Mouse (Mus musculus) stomach, postnatal 0 days (tissue): ENCODE data around the gene Scp2d1. TPM values are rescaled to one million over a fixed set of nuclear protein-coding genes. Genes with fewer than 3 reads are reported as not detected.

Experiments
- ATAC-seq: fragments of 200-750 bp; cut with Nextera tagmentation; 2 replicates; pipeline ENCODE4 v1.8.0; 2017; ENCODE audit not compliant: low FRiP score, low TSS enrichment
- DNase-seq: peaks from one replicate; pipeline ENCODE4 v3.0.0-alpha.2; 2016; ENCODE audit warnings: low spot score
- H3K27ac ChIP-seq: fragments of 300-500 bp; sonication (generic); replicated peaks from 2 replicates; pipeline ENCODE4 v1.5.1; 2014; ENCODE audit warnings: mild to moderate bottlenecking, control low read depth
- H3K27me3 ChIP-seq: fragments of 300-500 bp; sonication (generic); 2 replicates; pipeline ENCODE4 v1.6.1; 2014; ENCODE audit warnings: low read length; ENCODE audit not compliant: control insufficient read depth, insufficient read depth
- H3K36me3 ChIP-seq: fragments of 300-500 bp; sonication (generic); 2 replicates; pipeline ENCODE4 v1.6.1; 2014; ENCODE audit warnings: low read length, mixed read lengths; ENCODE audit not compliant: control insufficient read depth, insufficient read depth
- H3K4me1 ChIP-seq: fragments of 300-500 bp; sonication (generic); replicated peaks from 2 replicates; pipeline ENCODE4 v1.6.1; 2014; ENCODE audit warnings: antibody characterized with exemption; ENCODE audit not compliant: control insufficient read depth, insufficient read depth
- H3K4me2 ChIP-seq: fragments of 300-500 bp; sonication (generic); replicated peaks from 2 replicates; pipeline ENCODE4 v1.6.1; 2014; ENCODE audit warnings: low read depth, mild to moderate bottlenecking, control low read depth, moderate library complexity
- H3K4me3 ChIP-seq: fragments of 300-500 bp; sonication (generic); 2 replicates; pipeline ENCODE4 v1.5.1; 2014; ENCODE audit warnings: low read depth, low read length, control low read depth
- H3K9ac ChIP-seq: fragments of 300-500 bp; sonication (generic); 2 replicates; pipeline ENCODE4 v1.6.1; 2014; ENCODE audit warnings: mild to moderate bottlenecking, low read length, control low read depth, mixed read lengths
- H3K9me3 ChIP-seq: fragments of 300-500 bp; sonication (generic); 2 replicates; pipeline ENCODE4 v1.6.1; 2016; ENCODE audit warnings: low read length; ENCODE audit not compliant: control insufficient read depth
- CTCF ChIP-seq: IDR thresholded peaks from 2 replicates; pipeline ENCODE4 v1.5.1; 2016; ENCODE audit warnings: antibody characterized with exemption, low read depth, mild to moderate bottlenecking, moderate library complexity
- EP300 ChIP-seq: optimal IDR thresholded peaks from 2 replicates; pipeline ENCODE3; 2016; ENCODE audit warnings: antibody characterized with exemption
- whole genome bisulfite sequencing: fragments of 180-500 bp; shearing (Covaris S2); extraction: QIAGEN DNeasy Blood & Tissue Kit; methylation state at CpG from one replicate; pipeline ENCODE4 v1.1.7; 2014; 5-methylcytosine and 5-hydroxymethylcytosine counted together
- polyA plus RNA-seq: library from polyadenylated mRNA; unstranded; fragments of >200 nt; fragmentation: Nextera tagmentation; extraction: Ambion mirVana; gene quantifications from 2 replicates; pipeline ENCODE4 v1.2.1, GENCODE M21; 2015

Scp2d1 gene
- polyA plus RNA-seq, 1 experiment from 2014 or later = not detected

GRCm38 (mm10) chr2:144782481-144782880 is 41.0 kb upstream of the Scp2d1 start:
- TF ChIP-seq EP300 (no peak), CTCF (no peak)
- Histone ChIP-seq H3K9me3 (no peaks in the 10 kb centered on the region), H3K27ac (no peak overlapping the region), H3K4me2 (no peak overlapping the region), H3K4me3 (no peak overlapping the region), H3K4me1 (no peaks in the 10 kb centered on the region), H3K9ac (no peak overlapping the region), H3K27me3 (no peaks in the 10 kb centered on the region), H3K36me3 (no peaks in the 10 kb centered on the region)
- 56% methylated on average over 4 of the region's 4 CpGs for WGBS
- DNase-seq (no peak), ATAC-seq (no peak)

GRCm38 (mm10) chr2:144783190-144783589 is 40.3 kb upstream of the Scp2d1 start:
- TF ChIP-seq EP300 = no peak
- no peak for TF ChIP-seq CTCF
- DNase-seq = no peak
- no peak for ATAC-seq
- H3K27ac ChIP-seq = no peak overlapping the region
- no peaks in the 10 kb centered on the region for H3K36me3 ChIP-seq
- 50% methylated on average over 1 of the region's 1 CpGs for WGBS
- no peak overlapping the region for H3K4me2 ChIP-seq
- H3K27me3 ChIP-seq = no peaks in the 10 kb centered on the region
- no peak overlapping the region for H3K4me3 ChIP-seq
- no peak overlapping the region for H3K9ac ChIP-seq
- no peaks in the 10 kb centered on the region for H3K4me1 ChIP-seq
- H3K9me3 ChIP-seq = no peaks in the 10 kb centered on the region

GRCm38 (mm10) chr2:144783831-144784230 is 39.6 kb upstream of the Scp2d1 start:
- Histone ChIP-seq H3K4me2 (no peak overlapping the region), H3K9ac (no peak overlapping the region), H3K27ac (no peak overlapping the region), H3K4me3 (no peak overlapping the region), H3K36me3 (no peaks in the 10 kb centered on the region), H3K27me3 (no peaks in the 10 kb centered on the region), H3K9me3 (no peaks in the 10 kb centered on the region), H3K4me1 (no peaks in the 10 kb centered on the region)
- ATAC-seq = no peak
- no peak for DNase-seq
- WGBS = 96% methylated on average over 6 of the region's 6 CpGs
- TF ChIP-seq EP300 (no peak), CTCF (no peak)

GRCm38 (mm10) chr2:144791671-144792294 is 31.7 kb upstream of the Scp2d1 start:
- Histone ChIP-seq H3K27ac (no peak overlapping the region), H3K9ac (no peak overlapping the region), H3K27me3 (no peaks in the 10 kb centered on the region), H3K4me1 (no peaks in the 10 kb centered on the region), H3K36me3 (no peaks in the 10 kb centered on the region), H3K4me2 (no peak overlapping the region), H3K4me3 (no peak overlapping the region), H3K9me3 (no peaks in the 10 kb centered on the region)
- WGBS = 61% methylated on average over 14 of the region's 14 CpGs
- TF ChIP-seq CTCF = no peak
- TF ChIP-seq EP300 = no peak
- no peak for ATAC-seq
- DNase-seq = no peak

- H3K9ac ChIP-seq = no peak overlapping the region
- no peaks in the 10 kb centered on the region for H3K4me1 ChIP-seq
- H3K4me2 ChIP-seq = no peak overlapping the region
- no peaks in the 10 kb centered on the region for H3K27me3 ChIP-seq
- H3K9me3 ChIP-seq = no peaks in the 10 kb centered on the region
- no peak for TF ChIP-seq CTCF
- no peak for TF ChIP-seq EP300
- WGBS = 50% methylated on average over 8 of the region's 8 CpGs
- H3K27ac ChIP-seq = no peak overlapping the region
- DNase-seq (no peak), ATAC-seq (no peak)
- no peak overlapping the region for H3K4me3 ChIP-seq
- no peaks in the 10 kb centered on the region for H3K36me3 ChIP-seq
Observed at GRCm38 (mm10) chr2:144797515-144797914, 25.9 kb upstream of the Scp2d1 start.
